Mouse (Mus musculus): ENCODE measurements around the gene Taf1a. TPM values are rescaled to one million over a fixed set of nuclear protein-coding genes. Genes with fewer than 3 reads are reported as not detected.

Taf1a gene
- polyA plus RNA-seq, 1 experiment from 2014 or later, result 24.4 TPM

DNA sequence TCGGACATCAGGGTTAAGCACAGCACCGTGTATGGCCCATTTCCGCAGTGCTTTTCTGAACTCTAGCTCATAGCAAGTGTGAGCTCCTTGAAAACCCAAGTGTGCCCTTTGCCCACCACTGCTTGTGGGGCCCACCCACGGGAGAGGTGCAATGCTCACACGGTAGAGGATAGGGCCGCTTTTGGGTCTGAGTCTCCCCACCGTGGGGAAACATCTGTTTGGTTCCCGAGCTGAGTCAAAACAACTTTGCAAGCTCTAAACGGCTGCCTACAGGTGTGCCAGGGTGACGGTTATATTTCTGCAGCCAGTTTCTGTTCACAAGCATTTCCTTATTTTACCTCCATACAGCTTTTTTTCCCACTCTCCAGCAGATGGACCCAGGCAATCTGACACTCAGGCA lies 31.5 kb downstream of the Taf1a start:
- Histone ChIP-seq H3K9ac (no peak overlapping the region), H3K27ac (no peak overlapping the region), H3K36me3 (no peaks in the 10 kb centered on the region), H3K4me2 (replicated peaks) (no peak overlapping the region), H3K9me3 (peaks cover 4% of the 10 kb centered on the region; the same call in 1 of the 2 replicates), H3K4me3 (no peak overlapping the region), H3K27me3 (no peaks in the 10 kb centered on the region), H3K4me1 (no peaks in the 10 kb centered on the region)
- ATAC-seq (ENCODE audit: low FRiP score, low read depth), result no peak
- 80% methylated on average over 10 of the region's 10 CpGs for WGBS

DNA sequence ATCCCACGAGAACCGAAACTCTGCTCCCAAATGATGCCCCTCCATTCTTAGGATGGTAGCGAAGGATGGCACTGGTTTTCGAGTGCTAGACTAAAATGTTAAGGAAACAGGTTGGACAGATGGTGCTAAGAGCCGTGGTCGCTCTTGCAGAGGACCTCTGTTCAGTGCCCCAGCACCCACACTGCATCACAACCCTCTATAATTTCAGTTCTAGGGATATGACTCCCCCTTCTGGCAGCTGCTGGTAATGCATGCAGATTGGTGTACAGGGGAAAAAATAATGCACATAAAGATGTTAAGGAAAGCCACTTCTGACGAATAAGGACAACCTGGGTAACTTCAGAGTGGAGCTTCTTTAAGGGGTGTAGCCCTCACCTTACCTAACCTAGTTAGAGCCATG lies 35.3 kb downstream of the Taf1a start:
- Histone ChIP-seq H3K27ac (no peak overlapping the region), H3K4me1 (no peaks in the 10 kb centered on the region), H3K4me2 (replicated peaks) (no peak overlapping the region), H3K9me3 (peaks cover 4% of the 10 kb centered on the region; the same call in 1 of the 2 replicates), H3K4me3 (no peak overlapping the region), H3K9ac (no peak overlapping the region), H3K27me3 (no peaks in the 10 kb centered on the region), H3K36me3 (no peaks in the 10 kb centered on the region)
- ATAC-seq (ENCODE audit: low FRiP score, low read depth), result no peak
- WGBS, result 94% methylated on average over 7 of the region's 7 CpGs

DNA sequence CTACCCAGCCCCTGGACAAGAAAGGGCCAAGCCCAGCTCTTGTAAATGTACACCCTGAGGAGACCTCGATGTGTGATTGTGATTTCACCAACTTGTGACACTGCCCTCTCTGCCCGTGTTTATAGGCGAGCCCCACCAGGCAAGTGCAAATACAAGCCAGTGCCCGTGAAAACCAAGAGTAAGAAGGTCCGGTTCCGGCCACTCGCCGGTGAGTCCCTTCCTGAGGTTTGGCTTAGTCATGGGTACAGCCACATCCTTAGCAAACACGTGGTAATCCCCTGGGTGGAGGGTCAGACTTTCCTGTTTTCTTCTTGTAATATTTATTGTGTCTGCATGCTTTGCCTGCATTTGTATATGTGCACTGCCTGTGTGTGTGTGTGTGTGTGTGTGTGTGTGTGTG lies 46.1 kb downstream of the Taf1a start:
- no peak overlapping the region for H3K27ac ChIP-seq
- H3K36me3 ChIP-seq, result no peaks in the 10 kb centered on the region
- no peak overlapping the region for H3K4me3 ChIP-seq
- no peaks in the 10 kb centered on the region; the same call in 1 of the 2 replicates for H3K27me3 ChIP-seq
- H3K4me1 ChIP-seq, result peaks cover 9% of the 10 kb centered on the region
- WGBS, result 91% methylated on average over 9 of the region's 9 CpGs
- 0 out of 2 replicates have a peak, but pooled peaks cover 2% of the 10 kb centered on the region for H3K9me3 ChIP-seq
- no peak overlapping the region for H3K9ac ChIP-seq
- ATAC-seq (ENCODE audit: low FRiP score, low read depth), result no peak
- no peak overlapping the region for H3K4me2 ChIP-seq (replicated peaks)

DNA sequence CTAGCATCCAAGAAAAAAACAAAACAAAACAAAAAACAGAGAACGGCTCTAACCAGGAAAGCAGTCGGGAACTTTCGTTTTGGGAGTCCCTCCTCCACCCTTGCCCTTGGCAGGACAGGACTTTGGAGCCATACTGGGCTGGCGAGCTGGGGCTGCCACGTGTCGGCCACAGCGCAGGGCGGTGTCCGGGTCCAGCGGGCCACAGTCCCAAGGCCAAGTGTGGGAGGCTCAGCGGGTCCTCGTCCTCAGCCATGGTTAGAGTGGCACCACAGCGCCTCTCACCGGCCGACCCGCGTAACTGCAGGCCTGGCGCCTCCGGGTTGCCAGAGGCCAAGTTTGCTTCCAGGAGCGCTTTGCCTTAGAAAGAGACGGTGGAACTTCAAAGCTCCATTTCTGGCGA lies 50.3 kb downstream of the Taf1a start:
- Histone ChIP-seq H3K4me2 (replicated peaks) (peak overlapping the region; percentile 44), H3K27me3 (no peaks in the 10 kb centered on the region; the same call in 1 of the 2 replicates), H3K4me3 (0 out of 2 replicates have a peak overlapping the region, but pooled peaks have one; percentile 10), H3K4me1 (peaks cover 13% of the 10 kb centered on the region), H3K27ac (no peak overlapping the region), H3K9ac (no peak overlapping the region; the same call in 1 of the 2 replicates), H3K36me3 (no peaks in the 10 kb centered on the region), H3K9me3 (0 out of 2 replicates have a peak, but pooled peaks cover 2% of the 10 kb centered on the region)
- WGBS, result 37% methylated on average over 22 of the region's 22 CpGs
- no peak for ATAC-seq (ENCODE audit: low FRiP score, low read depth)

DNA sequence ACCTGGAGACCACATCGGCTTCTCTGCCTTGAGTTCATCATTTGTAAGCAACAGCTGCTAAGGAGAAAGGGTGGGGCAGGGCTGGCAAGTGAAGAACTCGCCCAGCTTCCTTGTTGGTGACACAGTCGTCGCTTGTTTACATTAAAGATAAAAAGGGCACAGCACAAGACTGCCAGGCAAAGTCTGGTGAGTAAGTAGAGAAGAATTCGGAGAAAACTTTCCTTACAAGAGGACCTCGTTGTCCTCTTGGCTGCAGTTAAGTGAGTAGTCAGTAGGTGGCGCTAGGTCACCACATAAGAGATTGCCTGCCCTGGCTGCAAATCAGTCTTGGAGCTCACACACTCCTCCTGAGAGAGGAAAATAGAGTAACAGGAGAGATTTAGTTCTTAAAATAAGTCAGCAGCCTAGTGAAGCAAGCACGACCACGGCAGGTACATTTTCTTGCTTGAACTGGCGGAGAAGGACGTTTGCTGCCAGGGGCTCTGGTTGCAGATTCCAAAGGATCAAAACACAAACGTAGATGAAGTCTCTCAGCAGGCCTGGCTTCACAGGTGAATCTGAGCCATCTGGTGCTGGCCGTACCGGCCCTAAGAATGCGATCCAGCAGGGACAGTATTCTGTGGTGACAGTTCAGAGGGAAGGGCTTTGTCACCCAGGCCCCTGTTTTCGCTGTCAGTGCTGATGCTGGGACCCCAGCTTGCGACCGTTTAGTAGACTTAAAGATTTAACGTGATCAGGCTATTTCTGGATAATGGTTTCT lies 53.4 kb downstream of the Taf1a start:
- Histone ChIP-seq H3K9me3 (no peaks in the 10 kb centered on the region), H3K4me3 (no peak overlapping the region), H3K27me3 (no peaks in the 10 kb centered on the region), H3K4me1 (peaks cover 13% of the 10 kb centered on the region), H3K27ac (no peak overlapping the region), H3K4me2 (replicated peaks) (peak overlapping the region; percentile 35), H3K9ac (no peak overlapping the region), H3K36me3 (no peaks in the 10 kb centered on the region)
- 0 out of 2 replicates have a peak, but pooled peaks have one; percentile 66 for ATAC-seq (ENCODE audit: low FRiP score, low read depth)
- 19% methylated on average over 19 of the region's 19 CpGs for WGBS

DNA sequence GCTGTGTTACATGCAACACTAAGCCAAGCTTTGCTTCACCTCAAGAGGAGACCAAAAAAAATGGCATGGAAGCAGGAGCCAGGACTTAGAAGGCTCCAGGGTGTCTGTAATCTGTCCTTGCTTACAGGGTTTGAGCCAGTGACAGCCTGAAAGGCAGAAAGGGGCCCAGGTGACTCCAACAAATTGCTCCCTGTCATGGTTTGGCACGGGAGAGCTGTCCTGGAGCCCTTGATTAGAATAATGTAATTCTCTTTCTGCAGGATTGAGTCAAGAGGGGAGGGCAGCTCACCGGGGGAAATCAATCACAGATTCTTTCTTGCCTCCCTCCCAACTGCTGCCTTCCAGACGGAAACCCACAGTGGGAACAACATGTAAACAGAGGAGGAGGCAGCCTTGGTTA lies 64.3 kb downstream of the Taf1a start:
- Histone ChIP-seq H3K4me2 (replicated peaks) (no peak overlapping the region), H3K27me3 (no peaks in the 10 kb centered on the region), H3K9me3 (0 out of 2 replicates have a peak, but pooled peaks cover 4% of the 10 kb centered on the region), H3K9ac (no peak overlapping the region), H3K36me3 (no peaks in the 10 kb centered on the region), H3K4me1 (0 out of 2 replicates have a peak, but pooled peaks cover 4% of the 10 kb centered on the region), H3K27ac (no peak overlapping the region), H3K4me3 (no peak overlapping the region)
- 32% methylated on average over 3 of the region's 3 CpGs for WGBS
- no peak for ATAC-seq (ENCODE audit: low FRiP score, low read depth)

Other genes with a start within 250 kb of the Taf1a start
- gene Disp1, start 167.5 kb upstream of the Taf1a start, polyA plus RNA-seq (2015; fragmentation: Nextera tagmentation; extraction: Ambion mirVana), result 29.3 and 34.0 TPM in 2 replicates
- 62.9 and 67.2 TPM in 2 replicates for gene Aida, start 92.4 kb upstream of the Taf1a start, polyA plus RNA-seq (2015; fragmentation: Nextera tagmentation; extraction: Ambion mirVana)
- gene Brox, start 91.7 kb upstream of the Taf1a start, polyA plus RNA-seq (2015; fragmentation: Nextera tagmentation; extraction: Ambion mirVana), result 33.5 and 36.2 TPM in 2 replicates
- gene Mia3, start 19.4 kb upstream of the Taf1a start, polyA plus RNA-seq (2015; fragmentation: Nextera tagmentation; extraction: Ambion mirVana), result 114 and 131 TPM in 2 replicates
- 0.14 and 0.59 TPM in 2 replicates for gene Hhipl2, start 29.2 kb downstream of the Taf1a start, polyA plus RNA-seq (2015; fragmentation: Nextera tagmentation; extraction: Ambion mirVana)

All from limb, embryonic 13.5 days (tissue).